Comparison of ENCODE assay signal across 8 mouse cellular contexts in genomic region chr4:123564051-123564791, GRCm38 (mm10).
DNase-seq lines count a peak whose midpoint lies in the region; ATAC-seq and TF ChIP-seq lines count a peak whose summit lies in the region.

No protein-coding gene starts in this region.

- no peak for TF ChIP-seq CTCF in intestine, postnatal 0 days (IDR thresholded peaks at IDR 0.05; ENCODE audit: low read depth)
- no peak for TF ChIP-seq CTCF in olfactory bulb, adult 2 months (IDR thresholded peaks at IDR 0.05; ENCODE audit: insufficient read depth, low read depth, low read length)
- TF ChIP-seq CTCF in cerebellum, adult 2 months (IDR thresholded peaks at IDR 0.05; ENCODE audit: borderline replicate concordance, insufficient read depth, low read depth, low read length), result no peak

- no peak overlapping the region for H3K4me2 ChIP-seq in intestine, postnatal 0 days (replicated peaks; ENCODE audit: low read depth)
- no peak overlapping the region for H3K4me2 ChIP-seq in hindbrain, embryonic 13.5 days
- H3K4me2 ChIP-seq in hindbrain, embryonic 16.5 days (ENCODE audit: low read length), result no peak overlapping the region

- WGBS in embryonic facial prominence, embryonic 10.5 days, result 63% methylated on average over 6 of the region's 6 CpGs
- 59% methylated on average over 6 of the region's 6 CpGs for WGBS in intestine, postnatal 0 days
- 71% methylated on average over 6 of the region's 6 CpGs for WGBS in olfactory bulb, adult 2 months
- WGBS in hindbrain, embryonic 13.5 days, result 75% methylated on average over 6 of the region's 6 CpGs
- WGBS in cerebellum, adult 2 months, result 82% methylated on average over 6 of the region's 6 CpGs
- 86% methylated on average over 6 of the region's 6 CpGs for WGBS in hindbrain, embryonic 16.5 days

- H3K36me3 ChIP-seq in embryonic facial prominence, embryonic 10.5 days (replicated peaks), result no peaks in the 10 kb centered on the region
- no peaks in the 10 kb centered on the region for H3K36me3 ChIP-seq in intestine, postnatal 0 days (ENCODE audit: control insufficient read depth, insufficient read depth)
- no peaks in the 10 kb centered on the region for H3K36me3 ChIP-seq in hindbrain, embryonic 13.5 days
- H3K36me3 ChIP-seq in hindbrain, embryonic 16.5 days (ENCODE audit: control insufficient read depth, insufficient read depth, low read length), result no peaks in the 10 kb centered on the region

- no peak overlapping the region for H3K4me3 ChIP-seq in embryonic facial prominence, embryonic 10.5 days
- H3K4me3 ChIP-seq in intestine, postnatal 0 days (ENCODE audit: low read depth, low read length), result no peak overlapping the region
- H3K4me3 ChIP-seq in olfactory bulb, adult 2 months (ENCODE audit: insufficient read depth, low read depth, low read length), result no peak overlapping the region
- H3K4me3 ChIP-seq in hindbrain, embryonic 13.5 days, result no peak overlapping the region
- H3K4me3 ChIP-seq in cerebellum, adult 2 months (replicated peaks; ENCODE audit: insufficient read depth, low read depth, low read length), result no peak overlapping the region
- H3K4me3 ChIP-seq in hindbrain, embryonic 16.5 days (ENCODE audit: low read length), result no peak overlapping the region

- no peak overlapping the region for H3K9ac ChIP-seq in intestine, postnatal 0 days (ENCODE audit: low read depth, low read length)
- no peak overlapping the region for H3K9ac ChIP-seq in hindbrain, embryonic 13.5 days
- H3K9ac ChIP-seq in hindbrain, embryonic 16.5 days (ENCODE audit: low read depth, low read length), result no peak overlapping the region

- peaks cover 24% of the 10 kb centered on the region for H3K4me1 ChIP-seq in embryonic facial prominence, embryonic 10.5 days
- H3K4me1 ChIP-seq in intestine, postnatal 0 days (replicated peaks; ENCODE audit: control insufficient read depth, insufficient read depth, low read length), result no peaks in the 10 kb centered on the region
- peaks cover 19% of the 10 kb centered on the region for H3K4me1 ChIP-seq in olfactory bulb, adult 2 months (ENCODE audit: control insufficient read depth, insufficient read depth, low read length)
- H3K4me1 ChIP-seq in hindbrain, embryonic 13.5 days (replicated peaks), result peaks cover 18% of the 10 kb centered on the region
- H3K4me1 ChIP-seq in cerebellum, adult 2 months (ENCODE audit: control insufficient read depth, insufficient read depth, low read length), result peaks cover 3% of the 10 kb centered on the region
- peaks cover 10% of the 10 kb centered on the region; the same call in 1 of the 2 replicates for H3K4me1 ChIP-seq in hindbrain, embryonic 16.5 days (ENCODE audit: control insufficient read depth, insufficient read depth, low read depth, low read length)

- ATAC-seq in intestine, postnatal 0 days, result 0 out of 2 replicates have a peak, but pooled peaks have one; percentile 22
- ATAC-seq in hindbrain, embryonic 13.5 days (ENCODE audit: low FRiP score), result no peak
- ATAC-seq in hindbrain, embryonic 16.5 days, result no peak

- H3K27ac ChIP-seq in embryonic facial prominence, embryonic 10.5 days (replicated peaks), result 0 out of 2 replicates have a peak overlapping the region, but pooled peaks have one; percentile 14
- no peak overlapping the region for H3K27ac ChIP-seq in intestine, postnatal 0 days (ENCODE audit: low read depth, low read length)
- peak overlapping the region; percentile 82 for H3K27ac ChIP-seq in olfactory bulb, adult 2 months (ENCODE audit: insufficient read depth, low read depth, low read length)
- no peak overlapping the region for H3K27ac ChIP-seq in hindbrain, embryonic 13.5 days
- H3K27ac ChIP-seq in cerebellum, adult 2 months (ENCODE audit: insufficient read depth, low read length), result no peak overlapping the region
- no peak overlapping the region; the same call in 1 of the 2 replicates for H3K27ac ChIP-seq in hindbrain, embryonic 16.5 days (ENCODE audit: low read depth, low read length)

- H3K27me3 ChIP-seq in embryonic facial prominence, embryonic 10.5 days (replicated peaks; ENCODE audit: low read depth, poor library complexity, severe bottlenecking), result no peaks in the 10 kb centered on the region
- no peaks in the 10 kb centered on the region for H3K27me3 ChIP-seq in intestine, postnatal 0 days (replicated peaks; ENCODE audit: control insufficient read depth, insufficient read depth, low read length)
- H3K27me3 ChIP-seq in hindbrain, embryonic 13.5 days, result no peaks in the 10 kb centered on the region
- no peaks in the 10 kb centered on the region for H3K27me3 ChIP-seq in cerebellum, adult 2 months (ENCODE audit: control insufficient read depth, insufficient read depth, low read length)
- no peaks in the 10 kb centered on the region for H3K27me3 ChIP-seq in hindbrain, embryonic 16.5 days (replicated peaks; ENCODE audit: control insufficient read depth, insufficient read depth, low read length)

- no peak for TF ChIP-seq POLR2A in olfactory bulb, adult 2 months (IDR thresholded peaks at IDR 0.05; ENCODE audit: insufficient read depth, low read depth, low read length)
- TF ChIP-seq POLR2A in cerebellum, adult 2 months (IDR thresholded peaks at IDR 0.05; ENCODE audit: borderline replicate concordance, insufficient read depth, low read length), result no peak

- no peaks in the 10 kb centered on the region for H3K9me3 ChIP-seq in embryonic facial prominence, embryonic 10.5 days
- no peaks in the 10 kb centered on the region for H3K9me3 ChIP-seq in intestine, postnatal 0 days (ENCODE audit: control insufficient read depth)
- H3K9me3 ChIP-seq in hindbrain, embryonic 13.5 days, result no peaks in the 10 kb centered on the region
- no peaks in the 10 kb centered on the region for H3K9me3 ChIP-seq in hindbrain, embryonic 16.5 days (ENCODE audit: control insufficient read depth, low read length)

- DNase-seq in kidney, adult 9 months, result peak; percentile 31
- no peak for DNase-seq in kidney, postnatal 14 days
- no peak for DNase-seq in embryonic facial prominence, embryonic 10.5 days (ENCODE audit: low spot score)
- DNase-seq in cerebellum, adult 2 months, result no peak

Comparison
In these comparisons a context has a peak if more than half of its experiments do, and no peak if none do; other contexts are left out.
1. H3K27ac ChIP-seq: peak in embryonic facial prominence, embryonic 10.5 days (single experiment) and olfactory bulb, adult 2 months (single experiment); none in intestine, postnatal 0 days (single experiment), hindbrain, embryonic 13.5 days (single experiment), cerebellum, adult 2 months (single experiment) and hindbrain, embryonic 16.5 days (single experiment).